Mouse (Mus musculus) left cerebral cortex, adult 8-10 months (tissue): ENCODE data around the gene Mrnip. TPM values are rescaled to one million over a fixed set of nuclear protein-coding genes. Genes with fewer than 3 reads are reported as not detected.

Experiments used
- DNase-seq, 2 experiments: peaks; one replicate each; pipeline ENCODE4 v3.0.0; 2022; ENCODE audit warnings: low spot score in 2 of 2
- total RNA-seq, 4 experiments: library from RNA; stranded (reverse); gene quantifications; 2 replicates each; pipeline ENCODE4 v1.2.4; 2022

Mrnip gene
- 10 to 100 TPM; 14.4 to 19.1 (median 15.7) TPM for total RNA-seq

DNA sequence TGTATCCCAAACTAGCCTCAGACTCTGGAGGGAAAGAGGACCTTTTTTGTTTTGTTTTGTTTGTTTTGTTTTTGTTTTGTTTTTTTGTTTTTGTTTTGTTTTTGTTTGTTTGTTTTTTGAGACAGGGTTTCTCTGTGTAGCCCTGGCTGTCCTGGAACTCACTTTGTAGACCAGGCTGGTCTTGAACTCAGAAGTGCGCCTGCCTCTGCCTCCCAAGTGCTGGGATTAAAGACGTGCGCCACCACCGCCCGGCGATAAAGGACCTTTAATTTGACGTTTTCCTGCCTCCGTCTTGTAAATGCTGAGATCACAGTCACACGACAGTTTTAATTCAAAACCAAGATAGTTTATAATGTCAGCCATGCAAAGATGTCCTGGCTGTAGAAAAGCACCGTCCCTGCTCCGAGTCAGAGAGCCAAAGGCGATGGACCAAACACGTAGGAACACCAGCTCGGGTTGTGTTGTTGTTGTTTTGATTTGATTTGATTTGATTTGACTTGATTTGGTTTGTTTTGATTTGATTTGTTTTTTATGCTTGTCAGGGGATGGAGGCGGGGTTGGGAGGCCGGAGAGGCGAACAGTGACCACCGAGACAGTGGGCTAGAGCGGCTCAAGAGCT lies at the start of gene Mrnip:
Gene Mrnip (plus strand): TSS at position 334 of the 619 bp plus-strand sequence.
- DNase-seq, result peak in 1 of 2 experiments; percentile 24

DNA sequence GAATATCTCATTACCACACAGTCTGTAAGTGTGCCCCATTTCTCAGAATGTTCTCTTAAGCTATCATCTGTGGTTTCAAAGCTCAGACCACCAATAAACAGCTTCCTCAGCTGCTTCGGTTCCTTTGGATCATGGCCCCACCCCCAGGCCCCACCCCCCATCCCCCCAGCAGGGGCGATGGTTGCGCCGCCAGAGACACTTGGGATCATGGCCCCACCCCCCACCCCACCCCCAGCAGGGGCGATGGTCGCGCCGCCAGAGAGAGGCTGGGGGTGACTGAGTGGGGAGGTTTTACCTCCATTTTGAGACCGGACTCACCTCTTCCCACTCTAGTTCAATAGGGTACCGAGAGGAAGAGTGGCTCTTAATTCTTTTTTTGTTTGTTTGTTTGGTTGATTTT lies 46.5 kb upstream of the Mrnip start:
- no peak for DNase-seq

DNA sequence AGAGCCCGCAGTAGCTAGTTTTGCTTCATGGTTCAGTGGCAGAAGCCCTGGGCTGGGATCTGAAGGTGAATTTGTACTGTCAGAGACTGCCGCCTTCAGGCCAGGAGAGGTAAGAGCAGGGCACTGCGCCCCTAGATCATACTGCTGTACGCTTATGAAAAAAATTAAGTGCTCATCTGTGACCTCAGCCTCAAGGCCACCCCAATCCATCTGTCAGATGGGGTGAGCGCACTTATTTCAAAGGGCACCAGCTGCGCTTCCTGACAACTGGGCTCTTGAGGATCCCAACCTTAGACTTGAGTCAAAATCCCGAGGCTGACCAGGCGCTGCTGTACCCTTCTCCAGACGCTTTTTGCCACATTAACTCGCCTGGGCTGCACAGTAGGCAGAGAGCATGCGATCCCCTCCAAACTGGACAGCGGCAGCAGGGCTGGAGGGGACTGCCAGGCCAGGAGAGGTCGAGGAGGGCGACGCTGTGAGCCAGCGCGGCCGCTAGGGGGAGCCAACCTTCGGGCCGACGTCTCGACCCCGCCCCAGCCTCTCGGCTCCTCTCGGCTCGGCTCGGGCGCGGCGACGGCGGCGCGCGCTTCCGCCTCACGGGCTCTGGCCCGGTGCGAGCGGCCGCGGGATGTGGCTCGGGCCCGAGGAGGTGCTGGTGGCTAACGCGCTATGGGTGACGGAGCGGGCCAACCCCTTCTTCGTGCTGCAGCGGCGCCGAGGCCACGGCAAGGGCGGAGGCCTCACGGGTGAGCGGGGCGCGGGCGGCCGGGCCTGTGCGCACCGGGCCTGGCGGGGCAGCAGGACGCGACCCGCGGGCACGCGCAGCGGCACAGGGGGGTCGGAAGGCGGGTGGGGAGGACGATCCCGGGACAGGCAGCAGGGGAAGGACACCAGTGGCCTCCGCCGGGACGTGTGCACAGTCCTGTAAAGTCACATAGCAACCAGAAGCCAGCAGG lies 43.2 kb upstream of the Mrnip start, which contains the start of gene Tbc1d9b:
Gene Tbc1d9b (plus strand): TSS at position 586 of the 956 bp plus-strand sequence.
- DNase-seq, result peak; percentile 64 to 81

DNA sequence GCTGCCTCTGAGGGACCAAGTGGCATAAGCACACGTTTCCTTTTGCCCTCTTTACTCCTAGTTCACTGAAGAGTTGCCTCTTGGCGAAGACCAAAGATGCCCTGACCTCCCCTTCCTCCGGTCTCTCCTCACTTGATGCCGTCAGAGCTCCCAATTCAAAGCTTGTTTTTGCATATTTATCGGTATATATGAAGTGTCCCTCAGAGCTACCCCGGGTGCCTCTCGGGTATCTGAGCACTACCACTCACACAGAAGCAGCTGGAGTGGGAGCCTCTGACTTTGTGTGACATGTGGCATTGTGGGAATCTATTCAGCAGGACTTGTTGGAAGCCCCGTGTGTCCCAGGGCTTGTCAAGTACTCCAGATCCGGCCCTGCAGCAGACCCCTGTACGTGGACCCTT lies 42.4 kb upstream of the Mrnip start:
- DNase-seq, result no peak

DNA sequence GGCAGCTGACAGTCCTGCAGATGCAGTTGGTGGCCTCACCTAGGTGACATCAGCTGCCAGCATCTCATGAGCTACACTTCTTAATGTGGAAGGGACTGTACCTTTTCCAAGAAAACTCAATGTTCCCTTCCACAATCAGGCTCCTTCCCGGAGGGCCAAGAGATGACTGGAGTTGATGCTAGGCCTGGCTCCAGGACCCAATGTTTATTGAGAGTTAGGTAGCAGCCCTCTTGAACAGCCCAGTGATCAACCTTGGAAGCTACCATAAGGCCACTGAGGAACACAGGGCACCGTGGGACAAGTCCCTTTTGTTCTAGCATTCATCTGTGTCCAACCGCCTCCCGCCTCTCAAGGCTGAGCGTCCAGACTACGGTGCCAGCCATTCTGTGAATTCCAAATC lies 42.0 kb upstream of the Mrnip start:
- no peak for DNase-seq

DNA sequence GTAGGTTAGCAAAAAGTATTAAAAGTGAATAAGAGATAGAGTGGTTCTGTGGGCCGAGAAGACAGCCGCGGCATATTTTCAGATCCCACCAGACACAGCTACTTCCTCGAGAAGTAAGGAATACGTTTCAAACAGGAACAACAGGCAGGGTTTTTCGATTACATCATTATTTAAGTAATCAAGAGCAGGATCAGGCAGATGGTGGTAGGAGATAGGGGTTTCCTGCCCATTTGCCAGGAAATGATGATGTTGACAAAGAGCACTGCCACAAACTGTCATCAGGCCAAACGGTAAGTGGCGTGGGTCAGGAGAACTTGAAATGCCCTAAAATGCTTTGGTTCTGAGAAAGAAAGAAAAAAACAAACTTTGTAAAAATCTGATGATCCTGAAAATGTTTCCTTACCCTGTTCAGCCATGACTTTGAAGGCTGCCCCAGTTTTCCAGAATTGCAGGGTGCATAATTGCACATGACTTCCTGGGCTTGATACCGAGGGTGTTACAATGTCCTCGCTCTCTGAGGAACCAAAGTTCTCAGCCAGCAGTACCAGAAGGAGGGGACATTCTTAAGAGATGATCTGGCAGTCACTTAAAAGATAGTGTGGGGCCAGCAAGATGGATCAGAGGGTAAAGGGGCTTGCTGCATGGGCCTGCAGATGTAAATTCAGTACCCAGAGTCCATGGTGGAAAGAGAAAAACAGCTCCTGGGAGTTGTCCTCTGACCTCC lies 39.9 kb upstream of the Mrnip start:
- DNase-seq, result no peak

DNA sequence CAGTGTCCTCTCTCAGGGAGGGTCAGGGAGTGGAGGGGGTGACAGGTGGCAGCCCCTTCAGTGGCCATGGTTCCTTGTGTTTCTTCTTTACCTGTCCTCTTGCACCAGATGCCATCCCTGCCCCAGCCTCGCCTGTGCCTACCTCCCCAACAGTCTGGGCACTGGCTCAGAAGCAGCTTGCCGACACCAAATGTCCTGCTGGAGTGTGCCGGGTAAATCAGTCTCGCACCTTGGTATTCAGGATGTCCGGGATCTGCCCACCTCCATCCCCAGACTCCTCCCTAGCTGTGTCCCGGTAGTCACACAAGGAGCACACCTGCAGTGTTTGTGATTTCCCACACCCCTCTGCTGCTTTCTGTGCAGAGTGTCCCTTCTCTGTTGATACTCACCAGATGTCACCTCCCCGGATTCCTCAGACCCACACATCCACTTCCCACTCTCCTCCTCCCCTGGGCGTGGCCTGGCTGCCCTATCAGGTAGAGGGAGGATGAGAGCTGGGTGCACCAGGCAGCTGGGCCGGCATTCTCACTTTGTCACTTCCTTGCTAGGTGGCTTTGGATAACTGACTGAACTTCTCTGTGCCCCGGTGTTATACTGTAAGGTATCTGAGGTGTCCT lies 35.9 kb upstream of the Mrnip start:
- no peak for DNase-seq

DNA sequence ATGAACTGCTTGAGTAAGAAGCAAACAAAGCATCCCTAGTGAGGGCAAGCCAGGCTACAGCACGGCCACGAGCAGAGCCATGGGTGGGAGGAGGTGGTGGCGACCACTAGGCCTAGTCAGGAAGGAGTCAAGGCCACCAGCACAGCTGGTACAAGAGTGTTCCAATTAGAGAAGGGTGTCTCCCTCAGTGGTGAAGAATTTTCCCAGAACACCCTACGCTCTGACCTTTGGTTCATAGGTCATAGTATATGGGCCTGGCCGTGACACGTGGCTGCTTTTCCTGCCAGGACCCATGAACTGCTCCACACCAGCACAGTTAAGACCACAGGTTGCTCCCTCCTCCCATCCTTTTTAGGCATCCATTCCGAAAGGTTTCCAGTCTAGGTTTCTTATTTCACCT lies 34.7 kb upstream of the Mrnip start:
- no peak for DNase-seq

DNA sequence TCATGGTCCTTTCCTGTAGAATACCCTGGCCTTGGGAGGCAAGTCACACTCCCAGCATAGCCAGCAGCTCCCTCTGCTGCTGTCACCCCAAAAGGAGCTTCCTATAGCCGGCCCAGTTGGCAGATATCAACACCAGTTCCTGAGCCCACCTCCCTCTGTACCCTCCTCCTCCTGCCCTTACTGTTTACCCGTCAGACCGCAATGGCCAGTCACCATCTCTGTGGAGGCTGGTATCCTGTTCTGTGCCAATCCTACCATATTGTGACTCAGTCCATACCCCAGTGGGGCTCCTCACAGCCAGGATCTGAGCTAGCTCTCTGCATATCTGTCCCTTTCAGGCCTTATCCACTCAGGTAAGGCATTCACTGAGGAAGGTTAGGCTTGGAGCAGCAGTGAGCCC lies 28.7 kb upstream of the Mrnip start:
- DNase-seq, result no peak

DNA sequence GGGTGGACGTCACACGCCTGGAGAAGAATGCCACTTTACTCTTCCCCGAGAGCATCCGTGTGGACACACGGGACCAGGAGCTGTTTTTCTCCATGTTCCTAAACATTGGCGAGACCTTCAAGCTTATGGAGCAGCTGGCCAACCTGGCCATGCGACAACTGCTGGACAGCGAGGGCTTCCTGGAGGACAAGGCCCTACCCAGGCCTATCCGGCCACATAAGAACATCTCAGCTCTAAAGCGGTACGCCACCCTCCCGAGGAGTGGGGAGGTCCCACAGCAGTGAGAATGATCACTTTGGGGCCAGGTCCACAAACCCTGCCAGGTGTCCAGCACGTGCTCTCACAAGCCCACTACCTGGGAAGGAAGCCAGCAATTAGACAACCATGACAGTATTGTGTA lies 28.1 kb upstream of the Mrnip start:
- no peak for DNase-seq

DNA sequence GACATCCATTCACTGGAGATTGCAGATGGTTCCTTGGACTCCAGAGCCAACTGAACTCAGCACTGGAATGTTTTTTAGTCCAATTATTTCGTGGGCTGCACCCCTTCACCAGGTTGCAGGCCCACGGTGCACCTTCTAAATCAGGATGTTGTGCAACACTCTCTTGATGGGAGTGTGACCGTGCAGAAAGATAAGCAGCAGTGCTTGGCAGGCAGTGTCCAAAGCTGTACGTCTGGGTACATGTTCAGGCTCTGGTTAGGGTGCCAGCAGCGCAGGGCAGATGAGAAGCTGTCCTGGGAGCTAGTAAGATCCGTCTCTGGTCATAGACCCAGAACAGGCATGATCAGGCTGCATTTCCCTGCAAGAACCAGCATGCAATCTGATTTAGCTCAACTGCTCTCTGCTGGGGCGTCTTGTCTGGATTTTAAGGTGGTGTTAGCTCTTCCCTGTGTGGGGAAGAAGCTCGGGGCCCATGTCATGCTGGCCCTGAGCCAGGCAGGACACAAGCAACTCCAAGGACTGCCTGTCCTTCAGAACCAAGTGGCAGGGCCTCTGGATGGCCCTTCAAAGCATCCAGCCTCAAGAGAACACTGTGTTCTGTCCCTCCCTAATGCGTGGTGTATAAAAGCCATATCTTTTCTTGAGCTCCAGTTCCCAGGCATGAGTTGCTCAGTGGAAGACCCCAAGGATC lies 26.8 kb upstream of the Mrnip start:
- DNase-seq, result no peak

DNA sequence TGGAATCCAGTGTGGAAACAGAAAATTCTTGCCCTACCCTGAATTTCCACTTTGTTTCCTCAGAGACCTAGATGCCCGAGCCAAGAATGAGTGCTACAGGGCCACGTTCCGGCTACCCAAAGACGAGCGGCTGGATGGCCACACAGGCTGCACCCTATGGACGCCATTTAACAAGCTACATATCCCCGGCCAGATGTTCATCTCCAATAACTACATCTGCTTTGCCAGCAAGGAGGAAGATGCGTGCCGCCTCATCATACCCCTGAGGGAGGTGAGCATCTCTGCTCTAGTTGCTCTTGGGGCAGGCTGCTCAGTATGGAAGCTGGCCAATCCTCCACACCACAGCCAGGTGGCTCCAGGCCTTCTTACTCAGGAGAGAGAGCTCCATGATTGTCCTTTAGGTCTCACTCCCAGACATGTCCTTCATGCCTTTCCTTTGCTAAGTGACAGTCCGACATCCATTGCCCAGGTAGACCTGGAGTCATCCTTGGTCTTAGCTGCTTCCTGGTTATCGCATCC lies 26.2 kb upstream of the Mrnip start:
- DNase-seq, result no peak

DNA sequence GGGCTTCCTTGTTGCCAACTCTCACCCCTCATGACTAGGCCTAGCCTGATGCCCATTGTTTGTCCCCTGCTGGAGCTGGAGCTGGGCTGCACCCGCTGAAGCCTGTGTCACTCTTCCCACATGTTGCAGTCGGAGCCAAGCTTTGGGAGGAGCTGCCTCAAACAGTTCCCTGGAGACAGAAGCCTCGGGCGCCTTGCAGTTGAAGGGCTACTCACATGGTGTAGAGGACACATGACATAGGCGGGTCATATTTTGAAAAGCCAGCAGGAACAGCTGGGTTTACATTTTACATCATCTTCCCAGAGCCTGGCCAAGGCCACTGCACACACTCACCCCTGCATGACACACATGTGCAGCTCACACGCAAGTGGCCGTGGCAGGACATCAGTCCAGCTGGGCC lies 25.0 kb upstream of the Mrnip start:
- DNase-seq, result no peak

DNA sequence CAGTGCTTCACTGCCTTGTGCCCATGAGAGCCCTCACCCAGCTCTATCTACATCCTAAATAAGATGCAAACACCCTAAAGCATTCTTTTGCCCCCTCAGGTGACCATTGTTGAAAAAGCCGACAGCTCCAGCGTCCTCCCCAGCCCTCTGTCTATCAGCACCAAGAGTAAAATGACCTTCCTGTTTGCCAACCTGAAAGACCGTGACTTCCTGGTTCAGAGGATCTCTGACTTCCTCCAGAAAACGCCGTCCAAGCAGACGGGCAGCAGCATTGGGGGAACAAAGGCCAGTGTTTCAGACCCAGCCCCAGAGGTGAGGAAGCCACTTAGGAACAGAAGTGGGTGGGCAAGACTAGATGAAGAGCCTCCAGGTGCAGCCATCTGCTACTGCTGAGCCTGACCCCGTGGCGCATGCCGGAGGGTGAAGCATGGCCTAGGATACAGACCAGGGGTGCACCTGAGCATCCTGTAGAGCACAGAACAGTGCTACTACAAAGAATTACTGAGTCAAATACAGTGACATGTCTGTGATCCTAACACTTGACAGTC lies 24.6 kb upstream of the Mrnip start:
- DNase-seq, result no peak

DNA sequence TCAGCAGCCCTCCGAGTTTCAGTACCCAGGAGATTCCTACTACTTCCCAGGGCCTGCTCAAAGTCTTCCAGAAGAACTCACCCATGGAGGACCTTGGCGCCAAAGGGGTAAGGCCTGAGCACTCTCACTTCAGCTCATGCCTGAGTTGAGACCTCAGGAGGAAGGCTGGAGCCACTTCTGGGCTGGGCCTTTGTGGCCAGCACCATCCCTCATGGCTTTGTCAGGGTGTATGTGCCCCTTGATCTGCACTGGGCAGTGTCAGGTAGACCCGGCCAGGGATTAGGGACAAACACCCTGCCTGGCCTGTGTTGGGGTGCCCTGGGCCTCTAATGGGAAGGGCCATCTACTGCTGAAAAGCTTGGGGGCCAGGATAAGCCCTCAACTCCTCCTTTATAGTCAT lies 22.9 kb upstream of the Mrnip start:
- no peak for DNase-seq

DNA sequence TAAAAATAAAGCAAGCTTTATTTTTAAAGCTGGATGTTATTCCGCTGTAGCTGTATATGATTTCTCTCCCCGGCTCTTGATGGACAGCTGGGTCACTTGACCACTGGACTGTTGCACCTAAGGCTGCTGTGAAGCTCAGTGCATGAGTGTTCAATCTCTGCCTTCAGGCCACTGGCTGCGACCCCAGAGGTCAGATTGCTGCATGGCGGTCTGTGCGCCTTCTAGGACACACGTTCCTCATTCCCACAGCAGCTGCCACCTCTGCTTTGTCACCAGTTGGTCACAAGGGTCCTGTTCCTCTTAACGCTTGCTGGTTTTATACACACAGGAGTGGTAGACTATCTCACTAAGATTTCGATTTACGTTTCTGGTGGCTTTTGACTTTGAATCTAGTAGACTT lies 20.1 kb upstream of the Mrnip start:
- DNase-seq, result no peak

DNA sequence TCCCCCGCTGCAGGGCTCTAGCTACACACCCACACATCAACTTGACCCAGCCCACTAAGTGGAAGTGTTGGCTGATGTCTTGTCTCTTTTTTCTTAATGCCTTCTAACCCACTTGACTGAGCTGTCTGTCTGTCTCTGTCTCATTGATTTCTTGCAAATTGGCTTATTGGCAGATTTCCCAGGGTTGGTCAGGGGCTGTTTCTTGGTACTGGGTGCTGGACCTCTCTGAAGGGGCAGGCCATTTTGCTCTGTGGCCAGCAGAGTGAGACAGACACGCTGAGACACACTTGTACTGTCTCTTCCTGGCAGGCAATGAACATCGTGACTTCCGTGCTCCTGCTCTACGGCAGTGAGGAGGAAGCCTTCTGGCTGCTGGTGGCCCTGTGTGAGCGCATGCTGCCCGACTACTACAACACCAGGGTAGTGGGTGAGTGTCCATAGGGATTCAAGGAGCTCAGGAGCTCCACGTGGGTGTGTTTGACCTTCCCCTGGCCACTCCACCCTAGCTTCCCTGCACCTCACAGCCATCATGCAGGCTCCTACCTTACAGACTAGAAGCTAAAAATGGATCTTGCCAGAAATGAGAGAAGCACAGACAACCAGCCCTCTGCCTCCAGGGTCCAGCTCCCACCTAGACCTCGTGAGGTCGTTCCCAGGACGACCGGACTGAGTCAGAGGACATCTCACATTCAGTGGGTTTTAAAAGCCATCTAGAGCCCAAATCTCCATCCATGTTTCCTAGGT lies 19.3 kb upstream of the Mrnip start:
- DNase-seq, result no peak

DNA sequence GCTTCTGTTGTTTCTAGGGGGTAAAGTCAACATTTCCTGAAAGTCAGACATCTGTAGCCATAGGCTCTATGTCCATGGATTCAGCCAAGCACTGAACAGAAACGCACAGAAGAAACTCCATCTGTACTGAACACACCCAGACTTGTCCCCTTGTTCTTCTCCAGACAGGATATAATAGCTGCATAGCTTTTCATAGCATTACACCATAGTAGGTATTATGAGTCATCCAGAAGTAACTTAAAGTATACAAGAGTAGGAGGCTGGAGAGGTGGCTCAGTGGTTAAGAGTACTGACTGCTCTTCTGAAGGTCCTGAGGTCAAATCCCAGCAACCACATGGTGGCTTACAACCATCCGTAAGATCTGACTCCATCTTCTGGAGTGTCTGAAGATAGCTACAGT lies 18.5 kb upstream of the Mrnip start:
- no peak for DNase-seq

DNA sequence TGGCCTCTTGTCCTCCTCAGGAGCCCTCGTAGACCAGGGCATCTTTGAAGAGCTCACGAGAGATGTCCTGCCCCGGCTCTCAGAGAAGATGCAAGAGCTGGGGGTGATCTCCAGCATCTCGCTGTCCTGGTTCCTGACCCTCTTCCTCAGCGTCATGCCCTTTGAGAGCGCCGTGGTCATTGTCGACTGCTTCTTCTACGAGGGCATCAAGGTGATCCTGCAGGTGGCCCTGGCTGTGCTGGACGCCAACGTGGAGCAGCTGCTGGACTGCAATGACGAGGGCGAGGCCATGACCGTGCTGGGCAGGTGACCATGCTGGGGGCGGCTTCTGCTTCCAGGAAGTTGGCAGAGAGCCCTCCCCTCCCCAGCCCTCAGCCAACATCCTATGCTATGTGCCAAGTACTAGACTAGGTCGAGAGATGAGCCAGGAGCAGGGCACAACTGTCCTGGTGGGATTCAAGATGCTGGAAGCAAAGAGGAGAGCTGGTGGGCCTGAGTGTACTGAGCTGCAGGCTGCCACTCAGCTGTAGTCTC lies 17.5 kb upstream of the Mrnip start:
- DNase-seq, result no peak

DNA sequence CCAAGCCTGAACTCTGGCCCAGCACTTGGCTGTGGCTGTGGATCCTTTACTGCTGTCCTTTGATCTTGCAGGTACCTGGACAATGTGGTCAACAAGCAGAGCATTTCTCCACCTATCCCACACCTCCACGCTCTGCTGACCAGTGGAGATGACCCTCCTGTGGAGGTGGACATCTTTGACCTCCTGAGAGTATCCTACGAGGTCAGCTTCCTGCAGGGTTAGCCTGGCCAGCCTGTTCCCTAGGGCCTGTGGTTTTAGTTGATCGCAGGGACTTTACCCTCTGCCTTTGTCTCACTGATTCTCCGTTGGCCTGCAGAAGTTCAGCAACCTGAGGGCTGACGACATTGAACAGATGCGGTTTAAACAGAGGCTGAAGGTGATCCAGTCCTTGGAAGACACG lies 15.9 kb upstream of the Mrnip start:
- no peak for DNase-seq
